Mouse (Mus musculus) urinary bladder, adult 2 months (tissue): ENCODE measurements around the gene AC161166.1. TPM values are rescaled to one million over a fixed set of nuclear protein-coding genes. Genes with fewer than 3 reads are reported as not detected.
A peak's percentile ranks its signal among the peaks of the same experiment; 100 is the strongest.

Experiments used
- DNase-seq: peaks from one replicate; pipeline ENCODE4 v3.0.0; 2022; ENCODE audit warnings: low spot score
- polyA plus RNA-seq: library from polyadenylated mRNA; depleted of rRNA; stranded (reverse); fragments of >200 nt; gene quantifications from 2 replicates; pipeline ENCODE4 v1.2.3, GENCODE M21; 2012; rRNA removed

AC161166.1 gene
- not detected in 2 replicates for polyA plus RNA-seq

DNA sequence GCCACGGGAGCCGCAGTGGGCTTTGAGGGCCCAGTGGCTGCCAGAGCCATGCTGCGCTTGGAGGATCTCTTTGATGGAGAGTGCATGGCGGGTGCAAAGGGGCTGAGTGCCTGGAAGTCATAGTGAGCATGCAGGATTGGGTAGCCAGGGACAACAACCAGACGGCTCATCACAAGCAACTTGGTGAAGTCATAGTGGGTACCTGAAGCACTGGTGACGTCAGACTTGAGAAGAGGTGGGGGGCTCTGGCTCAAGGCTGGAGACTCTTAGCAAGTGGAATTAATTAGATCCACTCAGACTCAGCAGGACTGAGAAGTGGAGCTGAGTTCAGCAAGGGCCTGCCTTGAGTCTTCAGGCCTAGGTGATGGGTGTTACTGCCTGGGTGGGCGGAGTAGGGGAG is at the start of gene AC161166.1:
Gene AC161166.1, minus strand, starts transcription at position 101 of the 400 bp plus-strand sequence.
- DNase-seq = no peak

DNA sequence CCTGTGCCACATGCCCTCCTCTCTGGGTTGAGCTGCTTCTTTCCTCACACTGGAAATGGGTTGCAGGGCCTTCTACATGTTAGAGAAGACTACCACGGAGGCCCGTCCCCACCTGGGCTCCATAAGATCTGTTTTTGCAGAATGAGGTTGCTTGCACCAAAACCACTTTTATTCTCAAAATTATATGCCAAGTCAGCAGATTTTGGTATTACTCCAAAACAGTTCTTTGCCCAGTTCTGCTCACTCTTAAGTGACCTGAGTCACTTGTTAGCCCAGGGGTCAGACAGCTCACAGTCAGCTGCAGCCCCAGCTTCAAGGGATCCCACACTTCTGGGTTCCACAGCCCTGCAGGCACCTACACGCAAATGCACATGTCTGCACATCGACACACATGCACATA is 49.2 kb upstream of the AC161166.1 start:
- no peak for DNase-seq

DNA sequence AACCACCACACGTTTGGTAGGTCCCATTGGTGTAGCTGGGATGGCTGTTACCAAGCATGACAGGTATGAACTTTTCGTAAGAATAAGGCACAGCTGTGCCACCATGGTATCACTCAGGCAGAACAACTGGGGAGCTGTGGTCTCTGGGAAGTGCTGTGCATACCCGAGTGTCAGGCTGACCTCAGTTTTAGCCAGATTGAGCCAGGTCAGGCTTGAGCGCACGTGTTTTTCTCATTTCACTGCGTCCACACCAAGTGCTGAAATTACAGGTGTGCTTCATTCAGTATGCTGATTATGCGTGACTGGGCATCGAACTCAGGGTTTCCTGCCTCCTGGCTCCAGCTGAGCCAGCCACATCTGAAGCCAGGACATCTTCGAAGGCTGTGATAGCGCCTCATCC is 43.5 kb upstream of the AC161166.1 start:
- no peak for DNase-seq

DNA sequence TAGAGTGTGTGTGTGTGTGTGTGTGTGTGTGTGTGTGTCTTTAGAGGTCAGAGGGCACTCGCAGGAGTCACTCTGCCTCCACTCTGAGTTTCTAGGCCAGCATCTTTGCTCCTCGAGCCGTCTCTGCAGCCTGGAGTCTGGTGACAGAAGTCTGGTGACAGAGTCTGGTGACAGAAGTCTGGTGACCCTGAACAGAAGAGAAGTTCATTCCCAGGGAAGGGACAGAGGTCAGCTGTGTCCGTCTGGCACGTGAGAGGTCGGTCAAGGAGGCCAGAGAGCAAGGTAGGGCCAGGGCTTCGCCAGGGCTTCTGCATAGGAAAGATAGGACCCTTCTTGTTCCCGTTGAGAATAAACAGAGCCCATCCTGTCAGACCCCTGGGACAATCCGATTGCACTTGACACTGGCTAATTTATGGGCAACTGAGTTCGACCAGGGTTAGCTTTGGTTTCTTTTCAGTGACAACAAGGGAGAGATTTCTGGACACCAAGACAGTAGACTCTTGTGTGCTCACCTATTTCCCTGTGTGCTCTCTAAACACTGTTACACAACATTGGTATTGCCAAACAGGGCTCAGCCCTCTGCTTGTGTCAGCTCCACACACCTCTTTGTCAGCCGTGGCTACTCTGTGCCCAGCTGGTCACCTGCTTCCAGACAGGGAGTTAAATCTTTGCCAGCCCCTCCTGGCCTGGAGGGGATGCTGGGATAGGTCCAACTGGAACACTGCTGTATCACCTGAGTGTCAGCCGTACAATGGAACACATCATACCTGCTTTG is 39.9 kb upstream of the AC161166.1 start:
- DNase-seq = no peak

DNA sequence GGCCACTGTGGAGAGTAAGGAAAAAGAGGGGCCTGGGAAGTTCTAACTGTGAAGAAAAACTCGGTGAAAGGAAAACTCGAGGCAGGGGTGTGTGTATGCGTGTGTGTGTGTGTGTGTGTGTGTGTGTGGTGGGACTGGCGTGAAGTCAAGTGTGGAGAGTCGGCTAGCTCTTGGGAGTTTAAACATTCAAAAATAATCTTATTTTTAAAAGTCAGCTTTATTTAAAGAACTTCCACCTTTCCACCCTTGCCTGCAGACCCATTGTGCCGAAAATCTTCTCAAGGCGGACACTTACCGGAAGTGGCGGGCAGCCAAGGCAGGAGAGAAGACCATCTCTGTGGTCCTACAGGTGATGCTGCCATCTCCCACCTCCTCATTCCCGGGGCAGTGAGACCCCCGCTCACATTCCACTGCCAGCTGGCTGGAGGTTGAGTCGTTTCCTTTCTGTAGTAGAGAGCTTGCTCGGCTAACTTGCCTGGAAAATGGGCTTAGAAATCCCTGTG is 35.3 kb upstream of the AC161166.1 start:
- no peak for DNase-seq

DNA sequence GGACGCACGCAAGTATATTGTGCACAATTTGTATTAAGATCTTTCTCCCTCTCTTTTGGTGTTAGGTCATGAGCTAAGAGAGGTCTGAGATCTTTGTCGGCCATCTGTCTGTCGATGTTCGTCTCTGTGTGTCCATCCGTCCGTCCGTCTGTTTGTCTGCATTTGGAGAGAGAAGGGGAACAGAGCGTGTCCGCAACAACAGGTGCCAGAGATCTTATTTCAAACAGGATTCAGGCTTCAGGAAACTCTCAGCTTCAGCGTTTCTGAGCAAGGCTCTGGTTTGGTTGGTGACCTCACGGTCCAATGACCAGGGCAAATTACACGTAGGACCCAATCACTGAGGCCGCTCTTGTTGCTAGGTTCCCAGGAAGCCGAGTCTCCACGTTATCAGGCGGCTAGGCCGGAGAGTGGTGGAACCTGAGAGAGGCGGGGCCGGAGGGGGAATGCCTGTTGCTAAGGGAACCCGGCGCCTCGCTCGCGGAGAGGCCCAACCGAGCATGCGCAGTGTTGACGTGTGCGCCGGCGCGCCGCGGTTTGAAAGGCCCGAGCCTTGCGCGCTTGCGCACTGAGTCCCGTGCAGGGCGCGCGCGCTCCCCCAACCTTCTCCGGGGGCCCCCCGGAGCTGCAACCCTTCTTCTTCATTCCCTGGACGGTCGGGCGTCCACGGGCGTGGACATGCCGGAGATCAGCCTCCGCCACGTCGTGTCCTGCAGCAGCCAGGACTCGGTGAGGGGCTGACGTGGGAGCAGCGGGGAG is 34.6 kb upstream of the AC161166.1 start:
- peak; percentile 95 for DNase-seq

DNA sequence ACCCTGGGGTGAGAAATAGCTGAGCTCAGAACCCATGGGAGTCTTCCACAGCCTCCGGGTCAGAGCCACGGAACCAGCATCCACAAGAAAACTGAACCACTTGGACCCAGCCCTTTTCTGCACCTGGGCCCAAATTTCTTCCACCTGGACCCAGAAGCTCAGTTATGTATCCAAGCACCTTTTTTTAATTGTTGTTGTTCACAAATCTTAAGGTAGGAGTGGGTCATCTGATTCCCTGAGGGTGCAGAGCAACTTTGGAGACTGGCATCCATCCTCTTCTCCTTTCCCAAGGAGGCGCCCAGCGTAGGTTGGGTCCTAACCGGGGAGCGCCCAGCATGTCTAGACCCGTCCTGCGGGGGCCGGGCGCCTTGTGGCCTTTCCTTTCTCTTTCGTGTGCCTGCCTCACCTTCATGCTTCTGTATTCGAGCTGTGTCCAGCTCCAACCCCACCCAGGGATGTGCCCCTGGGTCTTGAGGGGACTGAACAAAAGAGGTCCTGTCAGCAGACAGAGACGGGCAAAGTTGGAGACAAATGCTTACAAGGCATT is 33.9 kb upstream of the AC161166.1 start, which contains the start of the genes Pinlyp and Xrcc1:
Gene Pinlyp, minus strand, starts transcription at position 51 of the 547 bp plus-strand sequence.
Gene Xrcc1, plus strand, starts transcription at position 222 of the 547 bp plus-strand sequence.
- no peak for DNase-seq

DNA sequence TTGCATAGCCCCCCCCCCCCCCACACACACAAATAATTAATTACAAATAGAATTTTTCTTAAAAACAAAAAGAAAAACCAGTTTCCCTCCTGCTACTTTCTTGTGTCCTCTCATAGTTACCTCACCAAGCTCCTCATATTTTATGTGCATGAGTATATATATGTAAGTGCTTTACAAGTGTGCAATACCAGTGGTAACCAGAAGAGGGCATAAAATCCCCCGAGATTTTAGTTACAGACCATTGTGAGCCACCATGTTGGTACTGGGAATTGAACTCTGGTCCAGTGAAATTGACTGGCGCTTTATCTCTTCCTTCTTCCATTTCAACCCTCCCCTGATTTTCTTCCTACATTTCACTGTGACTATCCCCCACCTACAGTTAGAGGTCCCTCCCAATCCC is 32.3 kb upstream of the AC161166.1 start:
- DNase-seq = no peak

DNA sequence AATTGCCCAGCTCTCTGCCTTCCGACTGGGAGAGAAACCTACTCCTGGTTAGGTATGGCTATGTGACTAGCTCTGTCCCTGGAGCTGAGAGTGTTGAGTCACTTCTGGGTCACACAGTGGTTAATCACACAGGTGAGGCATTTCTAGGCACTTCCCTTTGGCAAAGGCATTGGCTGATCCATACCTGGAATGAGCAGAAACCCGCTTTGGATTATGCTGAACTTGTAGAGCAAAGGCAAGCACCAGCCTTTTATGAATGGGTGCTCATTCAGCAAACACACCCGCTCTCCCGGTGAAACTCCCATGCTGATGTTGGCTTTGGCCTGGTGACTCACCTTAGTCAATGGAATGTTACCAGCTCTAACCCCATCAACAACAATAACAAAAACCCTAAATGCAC is 27.4 kb upstream of the AC161166.1 start:
- DNase-seq = no peak

DNA sequence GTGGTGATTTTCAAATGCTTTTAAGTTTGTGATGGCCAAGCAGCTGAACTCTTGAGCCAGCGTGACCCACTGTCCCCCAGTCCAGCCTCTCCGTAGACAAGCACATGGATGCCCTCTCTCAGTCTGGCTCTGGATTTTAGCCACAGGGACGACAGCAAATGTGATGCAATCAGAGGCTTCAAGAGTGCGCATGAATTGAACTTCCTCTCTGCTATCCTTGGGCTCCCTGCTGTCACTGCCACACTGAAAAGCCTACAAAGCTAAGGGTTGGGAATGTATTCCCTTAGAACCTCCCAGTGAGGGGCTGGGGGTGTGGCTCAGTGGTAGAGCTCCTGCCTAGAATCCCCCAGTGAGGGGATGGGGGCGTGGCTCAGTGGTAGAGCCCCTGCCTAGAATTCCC is 26.4 kb upstream of the AC161166.1 start:
- DNase-seq = no peak

DNA sequence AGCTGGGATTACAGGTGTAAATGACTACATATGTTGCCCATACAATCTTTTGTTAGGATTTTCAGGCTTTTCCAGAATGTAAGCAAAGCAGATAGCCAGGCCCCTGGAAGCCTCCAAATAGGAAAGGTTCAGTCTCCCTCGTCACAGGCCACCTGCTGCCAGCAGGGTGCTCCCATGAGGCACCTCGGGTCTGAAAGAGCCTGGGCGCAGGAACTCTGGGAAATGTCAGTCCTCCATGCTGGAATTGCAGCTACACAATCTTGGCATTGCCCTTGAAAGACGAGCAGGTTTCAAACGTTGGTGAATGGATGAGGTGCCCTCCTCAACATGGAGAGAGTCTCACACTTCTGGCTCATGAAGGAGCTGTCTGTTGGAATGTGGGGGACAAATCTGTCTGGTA is 25.9 kb upstream of the AC161166.1 start:
- DNase-seq = no peak

DNA sequence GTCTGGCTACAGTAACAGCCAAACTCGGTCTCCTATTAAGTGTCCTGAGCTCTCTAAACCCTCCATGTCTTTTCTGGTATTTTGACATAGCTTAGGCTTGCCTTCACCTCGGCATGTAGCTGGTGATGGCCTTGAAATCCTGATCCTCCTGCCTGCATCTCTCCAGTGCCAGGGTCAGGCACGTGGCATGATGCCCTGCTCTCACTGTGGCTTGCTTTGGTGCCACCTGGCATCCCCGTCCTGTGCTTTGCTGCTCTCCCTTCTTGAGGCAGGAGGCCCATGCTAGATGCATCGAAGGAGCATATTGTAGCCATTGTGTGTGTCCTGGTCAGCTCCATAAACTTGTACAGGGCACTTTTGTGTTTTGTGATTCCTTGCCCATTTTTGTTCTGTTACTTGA is 25.3 kb upstream of the AC161166.1 start:
- DNase-seq = no peak

DNA sequence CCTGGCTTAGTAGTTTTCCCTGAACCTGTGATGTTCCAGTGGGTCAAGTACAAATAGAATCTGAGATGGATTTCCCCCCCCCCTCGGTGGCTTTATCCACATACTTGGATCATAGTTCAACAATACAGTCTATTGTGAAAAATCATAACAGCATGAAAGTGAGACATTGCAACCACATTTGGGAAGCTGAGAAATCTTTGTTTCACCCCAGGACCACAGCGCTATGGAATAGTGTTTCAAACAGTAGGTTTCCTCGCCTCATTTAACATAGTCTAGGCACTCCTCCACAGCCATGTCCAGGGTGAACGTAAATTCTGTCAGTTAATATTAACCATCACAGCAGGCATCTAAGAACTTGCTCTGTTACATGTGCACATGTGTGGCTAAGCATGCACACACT is 24.8 kb upstream of the AC161166.1 start:
- no peak for DNase-seq

DNA sequence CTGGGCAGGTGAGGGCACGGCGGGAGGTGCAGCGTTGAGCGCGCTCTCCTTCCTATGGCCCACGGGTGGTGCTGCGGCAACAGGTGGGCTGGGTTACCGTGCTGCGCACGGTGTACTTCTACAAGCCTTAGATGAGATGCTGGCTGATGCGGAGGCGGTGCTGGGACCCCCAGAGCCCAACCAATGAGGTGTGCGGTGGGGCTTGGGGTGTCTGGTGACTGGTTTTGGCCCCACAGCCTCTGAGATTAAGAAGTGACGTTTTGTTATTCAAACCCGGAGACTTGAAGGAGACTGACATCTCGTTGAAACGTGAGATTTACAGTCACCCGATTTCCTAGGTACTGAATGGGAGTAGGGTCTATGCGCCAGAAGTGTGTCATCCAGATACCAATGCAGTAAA is 22.0 kb upstream of the AC161166.1 start:
- DNase-seq = no peak

DNA sequence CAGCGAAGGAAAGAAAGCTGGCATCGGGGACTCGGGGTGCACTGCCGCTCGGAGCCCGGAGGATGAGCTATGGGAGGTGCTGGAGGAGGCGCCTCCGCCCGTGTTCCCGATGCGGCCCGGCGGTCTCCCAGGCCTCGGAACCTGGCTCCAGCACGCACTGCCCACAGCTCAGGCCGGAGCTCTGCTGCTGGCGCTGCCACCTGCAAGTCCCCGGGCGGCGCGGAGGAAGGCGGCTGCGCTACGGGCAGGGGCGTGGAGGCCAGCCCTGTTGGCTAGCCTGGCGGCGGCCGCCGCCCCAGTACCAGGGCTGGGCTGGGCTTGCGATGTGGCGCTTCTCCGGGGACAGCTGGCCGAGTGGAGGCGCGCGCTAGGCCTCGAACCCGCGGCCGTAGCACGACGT is 21.6 kb upstream of the AC161166.1 start:
- DNase-seq = no peak

DNA sequence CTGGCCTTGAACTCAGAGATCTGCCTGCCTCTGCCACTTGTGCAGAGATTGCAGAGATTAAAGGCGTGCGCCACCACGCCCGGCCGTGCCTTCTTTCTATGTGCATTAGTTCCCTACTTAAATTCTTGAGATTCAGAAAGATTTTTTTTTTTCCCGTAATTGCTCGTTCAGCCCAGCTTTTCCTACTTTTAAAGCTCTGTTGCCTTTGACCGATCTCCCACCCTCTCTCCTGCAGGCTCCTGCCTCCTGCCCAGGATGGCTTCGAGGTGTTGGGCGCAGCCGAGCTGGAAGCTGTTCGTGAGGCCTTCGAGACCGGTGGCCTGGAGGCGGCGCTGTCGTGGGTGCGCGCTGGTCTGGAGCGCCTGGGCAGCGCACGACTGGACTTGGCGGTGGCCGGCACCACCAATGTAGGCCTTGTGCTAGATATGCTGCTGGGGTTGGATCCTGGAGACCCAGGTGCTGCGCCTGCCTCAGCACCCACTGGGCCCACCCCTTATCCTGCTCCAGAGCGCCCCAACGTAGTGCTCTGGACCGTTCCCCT is 20.8 kb upstream of the AC161166.1 start:
- no peak for DNase-seq

DNA sequence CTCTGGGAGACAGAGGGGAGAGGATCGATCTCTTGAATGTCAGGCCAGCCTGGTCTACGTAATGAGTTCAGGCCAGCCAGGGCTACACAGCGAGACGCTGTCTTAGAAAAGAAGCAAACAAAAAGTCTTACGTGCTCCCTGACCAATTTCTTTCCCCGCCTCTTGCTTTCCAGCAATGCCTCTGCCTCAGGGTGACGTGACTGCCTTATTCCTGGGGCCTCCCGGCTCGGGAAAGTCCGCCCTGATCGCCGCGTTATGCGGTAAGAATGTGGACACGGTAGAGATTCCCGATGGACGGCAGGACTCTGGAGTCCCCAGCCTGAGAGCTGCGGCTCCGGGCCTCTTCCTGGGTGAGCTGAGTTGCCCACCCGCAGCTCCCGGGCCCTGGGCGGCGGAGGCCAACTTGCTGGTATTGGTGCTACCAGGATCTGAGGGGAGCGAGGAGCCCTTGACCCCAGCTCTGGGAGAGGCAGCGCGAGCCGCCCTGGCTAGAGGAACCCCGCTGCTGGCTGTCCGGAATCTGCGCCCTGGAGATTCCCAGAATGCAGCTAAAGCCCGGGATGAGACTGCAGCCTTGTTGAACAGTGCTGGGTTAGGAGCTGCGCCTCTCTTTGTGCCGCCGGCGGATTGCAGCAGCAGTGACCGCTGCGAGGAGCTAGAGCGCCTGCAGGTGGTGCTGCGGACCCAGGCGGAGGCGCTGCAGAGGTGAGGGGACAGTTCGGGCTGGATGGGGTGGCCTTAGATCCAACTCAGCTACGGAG is 19.1 kb upstream of the AC161166.1 start:
- peak; percentile 61 for DNase-seq

DNA sequence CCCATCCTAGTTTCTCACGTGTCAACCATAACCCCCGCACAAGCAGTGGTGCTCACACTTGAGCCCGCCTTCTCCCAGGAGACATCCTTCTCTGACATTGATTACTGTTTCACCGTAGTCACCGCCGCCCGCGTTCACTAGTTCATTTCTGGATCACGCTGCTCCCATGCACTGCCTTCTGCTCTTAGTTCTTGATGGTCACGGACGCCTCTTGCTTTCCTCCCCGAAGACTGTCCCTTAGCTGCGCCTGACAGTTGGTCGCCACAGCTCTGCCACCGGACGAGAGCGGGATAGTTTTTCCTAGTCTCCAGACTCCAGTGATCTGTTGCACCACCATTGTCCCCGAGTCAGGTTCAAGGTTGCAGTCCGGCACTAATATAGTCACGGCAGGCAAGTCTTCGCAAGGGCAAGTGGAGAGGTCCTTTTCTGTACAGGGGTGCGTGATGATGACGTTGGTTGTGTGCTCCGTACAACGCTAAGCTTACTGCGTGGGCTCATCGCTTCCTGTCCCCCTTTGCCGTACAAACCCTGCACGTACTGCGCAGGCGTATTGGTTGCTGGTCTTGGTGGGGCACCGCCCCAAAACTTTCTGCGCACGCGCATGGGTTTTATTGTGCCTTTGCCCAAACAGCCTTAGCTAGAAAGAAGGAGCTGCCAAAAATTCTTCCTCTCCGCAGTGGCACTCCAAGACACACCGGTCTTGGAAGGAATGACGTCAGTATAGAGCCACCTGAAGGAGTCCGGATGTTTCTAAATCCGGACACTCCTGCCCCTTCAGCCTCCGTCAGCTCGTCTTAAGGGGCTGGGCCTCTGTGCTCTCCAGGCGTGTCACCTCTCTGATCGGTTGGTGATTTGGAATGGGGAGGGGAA is 18.0 kb upstream of the AC161166.1 start, which contains the start of gene Irgq:
Gene Irgq, plus strand, starts transcription at position 628 of the 870 bp plus-strand sequence.
- DNase-seq = peak; percentile 97

DNA sequence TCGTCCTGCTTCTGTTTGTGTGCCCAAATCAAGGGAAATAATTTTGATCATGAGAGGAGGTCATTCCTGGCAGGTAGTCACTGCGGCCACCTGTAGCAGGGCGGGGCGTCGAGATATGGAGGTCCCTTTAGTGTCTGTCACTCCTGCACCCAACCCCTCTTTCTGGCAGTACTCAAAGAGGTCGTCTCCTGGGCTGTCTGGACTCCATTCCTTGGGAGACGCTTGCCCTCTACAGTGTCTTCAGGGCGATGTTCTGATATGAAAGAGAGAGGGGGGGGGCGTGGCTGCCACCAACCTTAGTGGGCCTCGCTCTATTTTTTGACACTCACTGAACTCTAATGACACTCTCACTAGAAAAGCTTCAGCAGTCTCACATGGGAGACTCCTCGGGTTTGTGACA is 17.3 kb upstream of the AC161166.1 start:
- peak; percentile 12 for DNase-seq

DNA sequence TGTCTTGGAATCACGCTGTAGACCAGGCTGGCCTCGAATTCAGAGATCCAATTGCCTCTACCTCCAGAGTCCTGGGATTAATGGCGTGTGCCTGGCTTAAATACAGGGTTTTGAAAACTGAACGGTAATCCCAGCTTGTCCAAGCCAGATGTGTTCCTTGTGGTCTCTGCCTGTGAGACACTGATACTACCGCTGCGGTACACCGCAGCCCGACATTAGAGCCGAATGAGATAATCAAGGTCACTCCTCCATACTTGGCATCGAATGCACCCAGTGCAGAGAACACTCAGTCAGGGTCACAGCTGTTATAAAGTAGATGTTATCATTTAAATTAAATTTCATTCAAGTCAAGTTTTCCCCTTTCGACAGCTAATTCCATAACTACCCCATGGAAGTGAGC is 16.6 kb upstream of the AC161166.1 start:
- no peak for DNase-seq
